In genomic region chr7:129876202-129876851, GRCm38 (mm10) we compare ENCODE assay signal across 15 mouse cellular contexts.
DNase-seq lines count a peak whose midpoint lies in the region; ATAC-seq and TF ChIP-seq lines count a peak whose summit lies in the region.
"Had no signal": no experiment of that assay in that cellular context is flagged by ENCODE, and none has a peak within 500 bp of the region (broad histone marks: within the 10 kb centered on the region; RNA-seq: fewer than 3 reads in every experiment).

No protein-coding gene starts in this region.

- no peaks in the 10 kb centered on the region for H3K27me3 ChIP-seq in intestine, embryonic 14.5 days (replicated peaks; ENCODE audit: control insufficient read depth, insufficient read depth, low read length)
- H3K27me3 ChIP-seq in intestine, postnatal 0 days (replicated peaks; ENCODE audit: control insufficient read depth, insufficient read depth, low read length), result no peaks in the 10 kb centered on the region
- H3K27me3 ChIP-seq in limb, embryonic 14.5 days (ENCODE audit: control insufficient read depth, insufficient read depth, low read length), result no peaks in the 10 kb centered on the region
- H3K27me3 ChIP-seq: neural tube, embryonic 13.5 days had no signal

- peaks cover 8% of the 10 kb centered on the region; the same call in 1 of the 2 replicates for H3K4me1 ChIP-seq in intestine, embryonic 14.5 days (replicated peaks; ENCODE audit: control insufficient read depth, insufficient read depth, low read length)
- H3K4me1 ChIP-seq in intestine, postnatal 0 days (replicated peaks; ENCODE audit: control insufficient read depth, insufficient read depth, low read length), result no peaks in the 10 kb centered on the region
- H3K4me1 ChIP-seq in embryonic fibroblast, embryonic 13.5 days (ENCODE audit: control insufficient read depth, insufficient read depth, low read length), result peaks cover 19% of the 10 kb centered on the region
- H3K4me1 ChIP-seq in limb, embryonic 14.5 days (ENCODE audit: control insufficient read depth, insufficient read depth, low read length), result peaks cover 24% of the 10 kb centered on the region
- H3K4me1 ChIP-seq: neural tube, embryonic 13.5 days had no signal

- H3K9me3 ChIP-seq in intestine, embryonic 14.5 days (ENCODE audit: control insufficient read depth, low read length), result no peaks in the 10 kb centered on the region
- H3K9me3 ChIP-seq in intestine, postnatal 0 days (ENCODE audit: control insufficient read depth), result no peaks in the 10 kb centered on the region
- H3K9me3 ChIP-seq in limb, embryonic 14.5 days (ENCODE audit: control insufficient read depth, low read length), result no peaks in the 10 kb centered on the region
- H3K9me3 ChIP-seq: forebrain, embryonic 10.5 days; neural tube, embryonic 13.5 days had no signal

- H3K27ac ChIP-seq in intestine, embryonic 14.5 days (ENCODE audit: low read depth), result peak overlapping the region; percentile 45
- no peak overlapping the region for H3K27ac ChIP-seq in intestine, postnatal 0 days (ENCODE audit: low read depth, low read length)
- peak overlapping the region; percentile 17; the same call in 1 of the 2 replicates for H3K27ac ChIP-seq in embryonic fibroblast, embryonic 13.5 days (ENCODE audit: insufficient read depth, low read length)
- 0 out of 2 replicates have a peak overlapping the region, but pooled peaks have one; percentile 34 for H3K27ac ChIP-seq in limb, embryonic 14.5 days (replicated peaks; ENCODE audit: low read depth, low read length)
- H3K27ac ChIP-seq: forebrain, embryonic 10.5 days; hindbrain, embryonic 14.5 days; liver, embryonic 14.5 days; neural tube, embryonic 13.5 days had no signal

- H3K4me2 ChIP-seq in intestine, embryonic 14.5 days (ENCODE audit: low read length), result no peak overlapping the region
- no peak overlapping the region for H3K4me2 ChIP-seq in intestine, postnatal 0 days (replicated peaks; ENCODE audit: low read depth)
- H3K4me2 ChIP-seq in limb, embryonic 14.5 days (replicated peaks; ENCODE audit: low read depth, low read length, severe bottlenecking), result no peak overlapping the region
- H3K4me2 ChIP-seq: hindbrain, embryonic 14.5 days; neural tube, embryonic 13.5 days had no signal

- no peak for TF ChIP-seq POLR2A in embryonic fibroblast, embryonic 13.5 days (IDR thresholded peaks at IDR 0.05; ENCODE audit: low read depth, low read length)
- no peak for TF ChIP-seq POLR2A in limb, embryonic 14.5 days (IDR thresholded peaks at IDR 0.05; ENCODE audit: borderline replicate concordance, extremely low read depth, insufficient read depth, insufficient read length)

- DNase-seq in intestine, embryonic 14.5 days (ENCODE audit: low spot score), result no peak
- no peak for DNase-seq in limb, embryonic 14.5 days (ENCODE audit: low spot score)
- DNase-seq in lung, postnatal 36 days, result peak; percentile 60
- no peak for DNase-seq in retina, embryonic 14.5 days (ENCODE audit: low spot score)
- DNase-seq in layer of hippocampus, adult 9-10 months (ENCODE audit: low spot score), result no peak
- DNase-seq: adrenal gland, postnatal 36 days; cerebellum, postnatal 14 days; kidney, adult 2 months had no signal

- ATAC-seq in intestine, embryonic 14.5 days (replicated peaks; ENCODE audit: low FRiP score, low TSS enrichment, low read depth), result no peak
- no peak for ATAC-seq in intestine, postnatal 0 days
- ATAC-seq in limb, embryonic 14.5 days (ENCODE audit: low FRiP score, low read depth), result no peak

- no peak overlapping the region for H3K9ac ChIP-seq in intestine, embryonic 14.5 days (ENCODE audit: low read length)
- H3K9ac ChIP-seq in intestine, postnatal 0 days (ENCODE audit: low read depth, low read length), result no peak overlapping the region
- H3K9ac ChIP-seq in limb, embryonic 14.5 days (ENCODE audit: low read depth, low read length, severe bottlenecking), result no peak overlapping the region
- H3K9ac ChIP-seq: hindbrain, embryonic 14.5 days; liver, embryonic 14.5 days; neural tube, embryonic 13.5 days had no signal

- no peak overlapping the region for H3K4me3 ChIP-seq in intestine, embryonic 14.5 days (ENCODE audit: low read depth, low read length)
- H3K4me3 ChIP-seq in intestine, postnatal 0 days (ENCODE audit: low read depth, low read length), result no peak overlapping the region
- no peak overlapping the region for H3K4me3 ChIP-seq in embryonic fibroblast, embryonic 13.5 days (ENCODE audit: insufficient read depth, low read length)
- H3K4me3 ChIP-seq in limb, embryonic 14.5 days (replicated peaks; ENCODE audit: low read length), result no peak overlapping the region
- H3K4me3 ChIP-seq: forebrain, embryonic 10.5 days; neural tube, embryonic 13.5 days had no signal

- WGBS in intestine, embryonic 14.5 days, result 54% methylated on average over 7 of the region's 7 CpGs
- WGBS in intestine, postnatal 0 days, result 73% methylated on average over 7 of the region's 7 CpGs
- WGBS in limb, embryonic 14.5 days, result 43% methylated on average over 7 of the region's 7 CpGs

- no peak for TF ChIP-seq CTCF in intestine, postnatal 0 days (IDR thresholded peaks at IDR 0.05; ENCODE audit: low read depth)
- no peak for TF ChIP-seq CTCF in embryonic fibroblast, embryonic 13.5 days (IDR thresholded peaks at IDR 0.05; ENCODE audit: borderline replicate concordance, insufficient read depth, low read length)

- no peaks in the 10 kb centered on the region for H3K36me3 ChIP-seq in intestine, embryonic 14.5 days (ENCODE audit: control insufficient read depth, insufficient read depth, low read length)
- H3K36me3 ChIP-seq in intestine, postnatal 0 days (ENCODE audit: control insufficient read depth, insufficient read depth), result no peaks in the 10 kb centered on the region
- H3K36me3 ChIP-seq in limb, embryonic 14.5 days (ENCODE audit: control insufficient read depth, insufficient read depth, low read length), result no peaks in the 10 kb centered on the region
- H3K36me3 ChIP-seq: forebrain, embryonic 10.5 days; G1E; neural tube, embryonic 13.5 days had no signal
